Mouse (Mus musculus): ENCODE measurements at regions not wholly inside any gene's neighbourhood (a gene's known extent, or its start where the extent isn't known, plus 50 kb on each side); places are given as distances from the start of the nearest gene placed in this dataset.

GRCm38 (mm10) chr4:47935547-47935946, 109.4 kb upstream of the Nr4a3 start:
- no peak for TF ChIP-seq CTCF (IDR thresholded peaks at IDR 0.05; ENCODE audit: low read depth)
- no peak for TF ChIP-seq EP300 (IDR thresholded peaks at IDR 0.05; ENCODE audit: low read depth)
- DNase-seq (ENCODE audit: low read depth in 3 of 3, low spot score in 3 of 3) = no peak
- Histone ChIP-seq H3K9ac (replicated peaks) (no peak overlapping the region), H3K36me3 (replicated peaks; ENCODE audit: control insufficient read depth, insufficient read depth, low read depth) (no peaks in the 10 kb centered on the region), H3K4me2 (ENCODE audit: low read depth) (no peak overlapping the region), H3K27ac (no peak overlapping the region), H3K4me1 (replicated peaks; ENCODE audit: control insufficient read depth in 2 of 2, insufficient read depth in 2 of 2, low read length in 1 of 2) (no peaks in the 10 kb centered on the region), H3K27me3 (ENCODE audit: control insufficient read depth, insufficient read depth, low read length) (no peaks in the 10 kb centered on the region), H3K9me3 (ENCODE audit: control insufficient read depth, low read length) (no peaks in the 10 kb centered on the region), H3K4me3 (ENCODE audit: insufficient read depth in 1 of 2, low read depth in 2 of 2, low read length in 2 of 2) (no peak overlapping the region)
- WGBS (ENCODE audit: insufficient replicate concordance) = 69% methylated on average over 3 of the region's 3 CpGs
- no peak for ATAC-seq (ENCODE audit: insufficient read depth)

GRCm38 (mm10) chr4:47936470-47937125, 108.4 kb upstream of the Nr4a3 start:
- Histone ChIP-seq H3K4me1 (replicated peaks; ENCODE audit: control insufficient read depth in 2 of 2, insufficient read depth in 2 of 2, low read length in 1 of 2) (no peaks in the 10 kb centered on the region), H3K27ac (no peak overlapping the region), H3K9ac (replicated peaks) (no peak overlapping the region), H3K4me3 (ENCODE audit: insufficient read depth in 1 of 2, low read depth in 2 of 2, low read length in 2 of 2) (no peak overlapping the region), H3K27me3 (ENCODE audit: control insufficient read depth, insufficient read depth, low read length) (no peaks in the 10 kb centered on the region), H3K4me2 (ENCODE audit: low read depth) (no peak overlapping the region), H3K9me3 (ENCODE audit: control insufficient read depth, low read length) (no peaks in the 10 kb centered on the region), H3K36me3 (replicated peaks; ENCODE audit: control insufficient read depth, insufficient read depth, low read depth) (no peaks in the 10 kb centered on the region)
- WGBS (ENCODE audit: insufficient replicate concordance) = 63% methylated on average over 7 of the region's 7 CpGs
- TF ChIP-seq CTCF (IDR thresholded peaks at IDR 0.05; ENCODE audit: low read depth) (no peak), EP300 (IDR thresholded peaks at IDR 0.05; ENCODE audit: low read depth) (no peak)
- ATAC-seq (ENCODE audit: insufficient read depth) = no peak
- DNase-seq (ENCODE audit: low read depth in 3 of 3, low spot score in 3 of 3) = no peak

GRCm38 (mm10) chr4:47947869-47948573, 96.9 kb upstream of the Nr4a3 start:
- H3K27me3 ChIP-seq (ENCODE audit: control insufficient read depth, insufficient read depth, low read length) = no peaks in the 10 kb centered on the region
- WGBS (ENCODE audit: insufficient replicate concordance) = 65% methylated on average over 16 of the region's 16 CpGs
- H3K4me3 ChIP-seq (ENCODE audit: insufficient read depth in 1 of 2, low read depth in 2 of 2, low read length in 2 of 2) = no peak overlapping the region
- no peak overlapping the region for H3K9ac ChIP-seq (replicated peaks)
- no peak overlapping the region for H3K27ac ChIP-seq
- H3K4me1 ChIP-seq (replicated peaks; ENCODE audit: control insufficient read depth in 2 of 2, insufficient read depth in 2 of 2, low read length in 1 of 2) = no peaks in the 10 kb centered on the region
- no peak overlapping the region for H3K4me2 ChIP-seq (ENCODE audit: low read depth)
- H3K36me3 ChIP-seq (replicated peaks; ENCODE audit: control insufficient read depth, insufficient read depth, low read depth) = no peaks in the 10 kb centered on the region
- no peak for TF ChIP-seq CTCF (IDR thresholded peaks at IDR 0.05; ENCODE audit: low read depth)
- TF ChIP-seq EP300 (IDR thresholded peaks at IDR 0.05; ENCODE audit: low read depth) = no peak
- no peaks in the 10 kb centered on the region for H3K9me3 ChIP-seq (ENCODE audit: control insufficient read depth, low read length)
- DNase-seq (ENCODE audit: low read depth in 3 of 3, low spot score in 3 of 3) (no peak), ATAC-seq (ENCODE audit: insufficient read depth) (no peak)

- H3K36me3 ChIP-seq (replicated peaks; ENCODE audit: control insufficient read depth, insufficient read depth, low read depth) = no peaks in the 10 kb centered on the region
- H3K4me1 ChIP-seq (replicated peaks; ENCODE audit: control insufficient read depth in 2 of 2, insufficient read depth in 2 of 2, low read length in 1 of 2) = no peaks in the 10 kb centered on the region
- TF ChIP-seq CTCF (IDR thresholded peaks at IDR 0.05; ENCODE audit: low read depth) = no peak
- no peak for TF ChIP-seq EP300 (IDR thresholded peaks at IDR 0.05; ENCODE audit: low read depth)
- no peaks in the 10 kb centered on the region for H3K9me3 ChIP-seq (ENCODE audit: control insufficient read depth, low read length)
- DNase-seq (ENCODE audit: low read depth in 3 of 3, low spot score in 3 of 3) (no peak), ATAC-seq (ENCODE audit: insufficient read depth) (no peak)
- H3K4me3 ChIP-seq (ENCODE audit: insufficient read depth in 1 of 2, low read depth in 2 of 2, low read length in 2 of 2) = no peak overlapping the region
- H3K9ac ChIP-seq (replicated peaks) = no peak overlapping the region
- WGBS (ENCODE audit: insufficient replicate concordance) = 21% methylated on average over 8 of the region's 8 CpGs
- no peaks in the 10 kb centered on the region for H3K27me3 ChIP-seq (ENCODE audit: control insufficient read depth, insufficient read depth, low read length)
- no peak overlapping the region for H3K27ac ChIP-seq
- no peak overlapping the region for H3K4me2 ChIP-seq (ENCODE audit: low read depth)
Measured at GRCm38 (mm10) chr4:47948789-47949188, 96.2 kb upstream of the Nr4a3 start.

- no peaks in the 10 kb centered on the region for H3K4me1 ChIP-seq (replicated peaks; ENCODE audit: control insufficient read depth in 2 of 2, insufficient read depth in 2 of 2, low read length in 1 of 2)
- no peaks in the 10 kb centered on the region for H3K27me3 ChIP-seq (ENCODE audit: control insufficient read depth, insufficient read depth, low read length)
- no peak overlapping the region for H3K9ac ChIP-seq (replicated peaks)
- H3K36me3 ChIP-seq (replicated peaks; ENCODE audit: control insufficient read depth, insufficient read depth, low read depth) = no peaks in the 10 kb centered on the region
- 56% methylated on average over 15 of the region's 15 CpGs for WGBS (ENCODE audit: insufficient replicate concordance)
- no peak overlapping the region for H3K4me3 ChIP-seq (ENCODE audit: insufficient read depth in 1 of 2, low read depth in 2 of 2, low read length in 2 of 2)
- DNase-seq (ENCODE audit: low read depth in 3 of 3, low spot score in 3 of 3) (no peak), ATAC-seq (ENCODE audit: insufficient read depth) (no peak)
- H3K9me3 ChIP-seq (ENCODE audit: control insufficient read depth, low read length) = no peaks in the 10 kb centered on the region
- no peak overlapping the region for H3K4me2 ChIP-seq (ENCODE audit: low read depth)
- TF ChIP-seq EP300 (IDR thresholded peaks at IDR 0.05; ENCODE audit: low read depth) (no peak), CTCF (IDR thresholded peaks at IDR 0.05; ENCODE audit: low read depth) (no peak)
- no peak overlapping the region for H3K27ac ChIP-seq
Measured at GRCm38 (mm10) chr4:47954576-47955305, 90.2 kb upstream of the Nr4a3 start.
